Mouse (Mus musculus): ENCODE results near the gene Tectb. TPM values are rescaled to one million over a fixed set of nuclear protein-coding genes. Genes with fewer than 3 reads are reported as not detected.
"Not testable (repeated sequence)": the region's sequence is repeated elsewhere in the genome, so short reads cannot be mapped to it uniquely, and the experiment has no call there.

Gene Tectb
- polyA plus RNA-seq, 1 experiment from 2014 or later: not detected

DNA sequence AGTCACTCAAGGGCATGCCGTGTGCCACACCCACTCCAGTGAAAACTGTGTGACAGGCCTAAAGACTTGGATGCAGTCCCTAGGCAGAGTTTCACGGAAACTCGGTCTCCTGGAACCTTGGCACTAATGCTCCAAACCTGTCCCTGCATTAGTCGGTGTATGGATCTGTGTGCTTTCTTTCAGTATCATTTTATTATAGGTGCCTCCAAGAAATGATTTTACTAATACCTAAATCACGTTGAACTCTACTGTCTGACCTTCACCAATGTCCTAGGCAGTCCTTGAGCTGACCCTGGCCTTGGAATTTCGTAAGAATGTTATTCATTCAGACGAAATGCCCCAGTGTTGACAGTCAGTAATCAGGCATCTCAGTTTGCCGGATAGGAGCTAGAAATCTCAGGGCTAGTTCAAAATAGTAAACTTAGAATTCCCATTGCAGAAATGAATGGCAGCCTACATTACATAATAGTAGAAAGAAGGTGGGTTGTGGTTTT lies 11.2 kb upstream of the Tectb start:
- not testable (repeated sequence) for H3K9ac ChIP-seq (replicated peaks; ENCODE audit: low read depth, low read length); H3K4me2 ChIP-seq (ENCODE audit: low read depth, low read length); ATAC-seq (ENCODE audit: low read depth); H3K9me3 ChIP-seq (ENCODE audit: control insufficient read depth, low read length); H3K36me3 ChIP-seq (ENCODE audit: control insufficient read depth, insufficient read depth, low read length); H3K4me3 ChIP-seq (ENCODE audit: low read depth, low read length); H3K27me3 ChIP-seq (ENCODE audit: control insufficient read depth, insufficient read depth, low read length); H3K27ac ChIP-seq (ENCODE audit: low read depth, low read length); H3K4me1 ChIP-seq (ENCODE audit: control insufficient read depth, insufficient read depth, low read length)
- WGBS: 93% methylated on average over 8 of the region's 8 CpGs

DNA sequence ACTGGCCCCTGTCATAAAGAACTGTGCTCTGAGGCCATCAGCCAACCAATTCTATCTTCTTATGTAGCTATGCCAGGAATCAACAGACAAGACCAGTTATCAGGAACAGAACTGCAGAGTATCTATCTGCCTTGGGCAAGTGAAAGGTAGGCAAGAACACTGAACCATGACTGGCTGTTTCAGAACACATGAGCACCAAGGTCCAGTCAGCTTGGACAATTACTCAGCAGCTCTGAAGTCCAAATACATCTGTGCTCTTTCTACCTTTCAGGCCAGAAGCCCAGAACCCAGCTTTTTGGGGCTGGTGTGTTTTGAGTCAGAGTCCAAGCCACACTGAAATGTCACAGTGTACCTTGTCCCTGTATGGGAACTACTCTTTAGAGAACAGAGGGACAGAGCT lies 10.1 kb upstream of the Tectb start:
- H3K4me2 ChIP-seq (ENCODE audit: low read depth, low read length): no peak overlapping the region
- no peak overlapping the region for H3K4me3 ChIP-seq (ENCODE audit: low read depth, low read length)
- H3K9me3 ChIP-seq (ENCODE audit: control insufficient read depth, low read length): no peaks in the 10 kb centered on the region
- no peak overlapping the region for H3K27ac ChIP-seq (ENCODE audit: low read depth, low read length)
- no peaks in the 10 kb centered on the region for H3K4me1 ChIP-seq (ENCODE audit: control insufficient read depth, insufficient read depth, low read length)
- ATAC-seq (ENCODE audit: low read depth): no peak
- no peaks in the 10 kb centered on the region for H3K27me3 ChIP-seq (ENCODE audit: control insufficient read depth, insufficient read depth, low read length)
- H3K9ac ChIP-seq (replicated peaks; ENCODE audit: low read depth, low read length): no peak overlapping the region
- no peaks in the 10 kb centered on the region for H3K36me3 ChIP-seq (ENCODE audit: control insufficient read depth, insufficient read depth, low read length)

DNA sequence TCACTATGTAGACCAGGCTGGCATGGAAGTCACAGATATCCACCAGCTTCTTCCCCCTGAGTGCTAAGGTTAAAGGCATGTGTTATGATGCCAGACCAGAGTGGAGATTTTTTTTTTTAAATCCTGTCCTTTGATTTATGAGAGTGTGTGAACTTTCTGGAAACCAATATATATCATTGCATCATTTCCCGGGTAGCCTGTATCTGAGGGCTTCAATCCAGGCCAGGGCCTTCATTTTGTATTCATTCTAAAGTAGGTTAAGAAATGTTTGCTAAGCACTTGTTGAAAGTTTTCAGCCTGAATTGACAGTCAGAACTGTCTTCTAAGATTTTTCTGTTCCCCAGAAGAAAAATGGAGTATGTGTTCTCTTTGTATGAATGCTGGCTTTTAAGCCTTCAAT lies 8.9 kb upstream of the Tectb start:
- H3K4me2 ChIP-seq (ENCODE audit: low read depth, low read length): no peak overlapping the region
- no peak for ATAC-seq (ENCODE audit: low read depth)
- H3K27me3 ChIP-seq (ENCODE audit: control insufficient read depth, insufficient read depth, low read length): no peaks in the 10 kb centered on the region
- WGBS: 81% methylated on average over 1 of the region's 1 CpGs
- no peak overlapping the region for H3K9ac ChIP-seq (replicated peaks; ENCODE audit: low read depth, low read length)
- no peaks in the 10 kb centered on the region for H3K9me3 ChIP-seq (ENCODE audit: control insufficient read depth, low read length)
- no peaks in the 10 kb centered on the region for H3K4me1 ChIP-seq (ENCODE audit: control insufficient read depth, insufficient read depth, low read length)
- H3K4me3 ChIP-seq (ENCODE audit: low read depth, low read length): no peak overlapping the region
- H3K36me3 ChIP-seq (ENCODE audit: control insufficient read depth, insufficient read depth, low read length): no peaks in the 10 kb centered on the region
- H3K27ac ChIP-seq (ENCODE audit: low read depth, low read length): no peak overlapping the region

DNA sequence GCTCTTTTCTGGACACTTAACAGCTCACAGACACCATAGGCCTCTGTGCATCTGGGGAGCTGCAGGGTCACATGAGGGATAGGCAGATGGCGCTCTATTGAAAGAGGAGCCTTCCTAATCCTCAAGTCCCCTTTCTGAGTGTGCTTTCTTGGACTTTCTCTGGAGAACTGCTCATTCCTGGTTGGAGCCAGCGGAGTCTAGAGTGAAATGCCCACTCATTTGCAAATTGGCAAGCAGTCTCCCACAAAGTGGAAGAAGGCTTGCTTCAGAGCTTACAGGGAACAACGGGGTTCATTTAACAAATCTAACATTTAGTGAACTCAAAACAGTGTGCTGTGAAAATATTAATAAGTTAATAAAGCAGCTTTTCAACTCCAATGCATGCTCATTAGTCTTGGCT lies 3.4 kb upstream of the Tectb start:
- Histone ChIP-seq H3K4me2 (ENCODE audit: low read depth, low read length) (no peak overlapping the region), H3K4me1 (ENCODE audit: control insufficient read depth, insufficient read depth, low read length) (no peaks in the 10 kb centered on the region), H3K4me3 (ENCODE audit: low read depth, low read length) (no peak overlapping the region), H3K36me3 (ENCODE audit: control insufficient read depth, insufficient read depth, low read length) (no peaks in the 10 kb centered on the region), H3K27me3 (ENCODE audit: control insufficient read depth, insufficient read depth, low read length) (no peaks in the 10 kb centered on the region), H3K27ac (ENCODE audit: low read depth, low read length) (no peak overlapping the region), H3K9me3 (ENCODE audit: control insufficient read depth, low read length) (no peaks in the 10 kb centered on the region), H3K9ac (replicated peaks; ENCODE audit: low read depth, low read length) (no peak overlapping the region)
- ATAC-seq (ENCODE audit: low read depth): no peak
- WGBS: 85% methylated on average over 3 of the region's 3 CpGs

DNA sequence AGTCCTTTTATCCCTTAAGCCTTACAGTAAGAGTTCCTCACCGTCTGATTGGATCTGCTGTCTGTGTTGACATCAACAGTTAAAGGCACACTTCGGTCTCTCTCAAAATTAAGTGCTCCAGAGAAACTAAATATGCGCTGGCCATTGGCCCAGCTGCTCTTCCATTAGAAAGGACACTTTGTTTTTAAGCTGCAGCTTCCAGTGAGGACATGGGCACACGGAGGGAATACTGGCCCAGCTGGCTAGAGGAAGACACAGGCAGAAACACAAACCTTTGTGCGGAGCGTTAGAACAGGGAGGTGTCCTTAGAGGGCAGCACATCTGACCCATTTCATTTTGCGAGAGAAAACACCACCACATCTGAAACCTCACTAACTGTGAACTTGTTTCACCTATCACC lies 3.9 kb downstream of the Tectb start:
- Histone ChIP-seq H3K4me3 (ENCODE audit: low read depth, low read length) (no peak overlapping the region), H3K9me3 (ENCODE audit: control insufficient read depth, low read length) (no peaks in the 10 kb centered on the region), H3K9ac (replicated peaks; ENCODE audit: low read depth, low read length) (no peak overlapping the region), H3K27me3 (ENCODE audit: control insufficient read depth, insufficient read depth, low read length) (no peaks in the 10 kb centered on the region), H3K36me3 (ENCODE audit: control insufficient read depth, insufficient read depth, low read length) (no peaks in the 10 kb centered on the region), H3K4me2 (ENCODE audit: low read depth, low read length) (no peak overlapping the region), H3K4me1 (ENCODE audit: control insufficient read depth, insufficient read depth, low read length) (no peaks in the 10 kb centered on the region), H3K27ac (ENCODE audit: low read depth, low read length) (no peak overlapping the region; the same call in 1 of the 2 replicates)
- 60% methylated on average over 7 of the region's 7 CpGs for WGBS
- no peak for ATAC-seq (ENCODE audit: low read depth)

DNA sequence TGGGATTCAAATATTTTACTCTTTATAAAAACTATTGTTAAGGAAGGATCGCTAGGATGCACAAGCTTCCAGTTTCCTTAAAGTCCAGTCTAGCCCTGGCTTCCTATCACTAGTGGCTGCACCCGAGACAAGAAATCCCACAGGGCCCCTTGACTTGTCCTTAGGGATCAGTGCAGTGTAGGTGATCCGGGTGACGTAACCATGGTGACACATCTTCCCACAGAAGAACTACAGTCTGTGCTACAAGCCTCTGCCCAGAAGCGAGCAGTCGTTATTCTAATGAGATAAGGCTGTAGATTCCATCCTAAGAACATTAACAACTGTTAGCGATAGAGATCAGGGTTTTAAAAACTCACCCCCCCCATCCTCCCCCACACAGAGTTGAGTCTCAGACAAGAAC lies 4.5 kb downstream of the Tectb start:
- Histone ChIP-seq H3K4me3 (ENCODE audit: low read depth, low read length) (no peak overlapping the region), H3K9ac (replicated peaks; ENCODE audit: low read depth, low read length) (no peak overlapping the region), H3K27ac (ENCODE audit: low read depth, low read length) (no peak overlapping the region), H3K36me3 (ENCODE audit: control insufficient read depth, insufficient read depth, low read length) (no peaks in the 10 kb centered on the region), H3K4me2 (ENCODE audit: low read depth, low read length) (no peak overlapping the region), H3K4me1 (ENCODE audit: control insufficient read depth, insufficient read depth, low read length) (no peaks in the 10 kb centered on the region), H3K9me3 (ENCODE audit: control insufficient read depth, low read length) (no peaks in the 10 kb centered on the region), H3K27me3 (ENCODE audit: control insufficient read depth, insufficient read depth, low read length) (no peaks in the 10 kb centered on the region)
- 46% methylated on average over 7 of the region's 7 CpGs for WGBS
- ATAC-seq (ENCODE audit: low read depth): peak; percentile 66; the same call in 1 of the 2 replicates

DNA sequence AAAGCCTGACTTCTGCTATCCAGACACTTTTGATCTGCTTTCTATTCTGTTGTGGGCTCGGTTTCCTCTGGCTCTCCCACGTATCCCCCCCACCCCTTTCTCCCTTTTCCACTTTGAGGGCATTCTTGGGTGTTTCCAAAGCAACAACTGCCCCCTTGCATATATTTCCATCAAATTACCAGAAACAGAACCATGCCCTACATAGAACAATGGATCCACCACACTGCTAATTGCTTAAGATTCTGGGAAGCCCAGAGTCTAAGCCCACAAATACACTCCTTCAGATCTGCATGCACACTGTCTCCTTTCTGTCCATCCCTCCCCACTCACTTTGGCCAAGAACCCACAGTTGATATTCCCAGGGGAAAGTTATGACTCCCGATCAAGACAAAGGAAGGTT lies 5.1 kb downstream of the Tectb start:
- Histone ChIP-seq H3K4me2 (ENCODE audit: low read depth, low read length) (no peak overlapping the region), H3K4me3 (ENCODE audit: low read depth, low read length) (no peak overlapping the region), H3K9me3 (ENCODE audit: control insufficient read depth, low read length) (no peaks in the 10 kb centered on the region), H3K9ac (replicated peaks; ENCODE audit: low read depth, low read length) (no peak overlapping the region), H3K4me1 (ENCODE audit: control insufficient read depth, insufficient read depth, low read length) (no peaks in the 10 kb centered on the region), H3K36me3 (ENCODE audit: control insufficient read depth, insufficient read depth, low read length) (no peaks in the 10 kb centered on the region), H3K27ac (ENCODE audit: low read depth, low read length) (no peak overlapping the region), H3K27me3 (ENCODE audit: control insufficient read depth, insufficient read depth, low read length) (no peaks in the 10 kb centered on the region)
- 31% methylated on average over 3 of the region's 3 CpGs for WGBS
- ATAC-seq (ENCODE audit: low read depth): peak; percentile 81

DNA sequence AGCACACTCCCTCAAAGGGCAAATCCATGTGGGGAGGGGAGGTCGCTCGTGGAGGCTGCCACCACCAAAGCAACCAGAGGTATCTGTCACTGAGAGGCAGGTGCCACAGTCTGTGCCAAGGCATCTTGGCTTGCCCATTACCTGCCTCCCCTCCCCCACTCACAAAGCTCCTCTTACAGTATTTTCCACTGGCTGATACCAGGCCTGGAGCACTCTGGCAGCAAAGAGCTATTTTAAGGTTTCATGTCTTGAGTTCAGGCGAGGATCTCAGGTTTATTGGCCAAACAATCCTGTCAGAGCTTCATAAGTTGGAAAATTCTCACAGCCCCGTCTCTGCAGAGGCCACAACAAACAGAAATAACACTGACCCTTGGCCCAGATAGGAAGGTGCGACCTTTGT lies 9.5 kb downstream of the Tectb start:
- 87% methylated on average over 5 of the region's 5 CpGs for WGBS

DNA sequence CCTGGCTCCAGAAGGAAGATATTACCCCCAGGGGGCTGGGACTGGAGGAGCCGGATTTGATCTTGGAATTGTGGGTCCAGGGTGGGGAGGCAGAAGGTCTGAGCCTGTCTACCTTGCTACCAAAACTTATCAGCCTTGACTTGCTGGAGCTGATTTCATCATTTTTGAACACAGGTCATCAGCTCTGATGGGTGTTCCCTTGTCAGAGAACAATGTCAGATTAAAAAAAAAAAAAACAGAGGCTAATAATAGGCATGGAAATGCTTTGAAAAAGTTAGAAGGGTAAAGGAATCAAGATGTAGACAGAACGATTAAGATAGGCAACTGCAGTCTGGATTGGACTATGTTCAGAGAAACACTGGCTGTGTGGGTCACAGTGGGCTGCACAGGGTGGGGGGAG lies 11.1 kb downstream of the Tectb start:
- Histone ChIP-seq H3K27ac (ENCODE audit: low read depth, low read length) (no peak overlapping the region), H3K9ac (replicated peaks; ENCODE audit: low read depth, low read length) (no peak overlapping the region), H3K27me3 (ENCODE audit: control insufficient read depth, insufficient read depth, low read length) (no peaks in the 10 kb centered on the region), H3K4me3 (ENCODE audit: low read depth, low read length) (no peak overlapping the region), H3K4me2 (ENCODE audit: low read depth, low read length) (no peak overlapping the region), H3K4me1 (ENCODE audit: control insufficient read depth, insufficient read depth, low read length) (no peaks in the 10 kb centered on the region), H3K36me3 (ENCODE audit: control insufficient read depth, insufficient read depth, low read length) (no peaks in the 10 kb centered on the region), H3K9me3 (ENCODE audit: control insufficient read depth, low read length) (no peaks in the 10 kb centered on the region)
- no peak for ATAC-seq (ENCODE audit: low read depth)
- WGBS: 91% methylated on average over 2 of the region's 2 CpGs

More for the DNA sequence above, 9.5 kb downstream of the Tectb start:
- no peak overlapping the region for H3K27ac ChIP-seq (ENCODE audit: low read depth, low read length)
- no peaks in the 10 kb centered on the region for H3K27me3 ChIP-seq (ENCODE audit: control insufficient read depth, insufficient read depth, low read length)
- no peak overlapping the region for H3K4me3 ChIP-seq (ENCODE audit: low read depth, low read length)
- no peak overlapping the region for H3K9ac ChIP-seq (replicated peaks; ENCODE audit: low read depth, low read length)
- no peak overlapping the region for H3K4me2 ChIP-seq (ENCODE audit: low read depth, low read length)
- H3K36me3 ChIP-seq (ENCODE audit: control insufficient read depth, insufficient read depth, low read length): no peaks in the 10 kb centered on the region
- ATAC-seq (ENCODE audit: low read depth): no peak
- no peaks in the 10 kb centered on the region for H3K9me3 ChIP-seq (ENCODE audit: control insufficient read depth, low read length)
- no peaks in the 10 kb centered on the region for H3K4me1 ChIP-seq (ENCODE audit: control insufficient read depth, insufficient read depth, low read length)

All from neural tube, embryonic 14.5 days (tissue).